Mouse (Mus musculus): Measurements from ENCODE around the gene Nr5a1. TPM values are rescaled to one million over a fixed set of nuclear protein-coding genes. Genes with fewer than 3 reads are reported as not detected.

Nr5a1 gene
- polyA plus RNA-seq, 1 experiment: 15.1 TPM

DNA sequence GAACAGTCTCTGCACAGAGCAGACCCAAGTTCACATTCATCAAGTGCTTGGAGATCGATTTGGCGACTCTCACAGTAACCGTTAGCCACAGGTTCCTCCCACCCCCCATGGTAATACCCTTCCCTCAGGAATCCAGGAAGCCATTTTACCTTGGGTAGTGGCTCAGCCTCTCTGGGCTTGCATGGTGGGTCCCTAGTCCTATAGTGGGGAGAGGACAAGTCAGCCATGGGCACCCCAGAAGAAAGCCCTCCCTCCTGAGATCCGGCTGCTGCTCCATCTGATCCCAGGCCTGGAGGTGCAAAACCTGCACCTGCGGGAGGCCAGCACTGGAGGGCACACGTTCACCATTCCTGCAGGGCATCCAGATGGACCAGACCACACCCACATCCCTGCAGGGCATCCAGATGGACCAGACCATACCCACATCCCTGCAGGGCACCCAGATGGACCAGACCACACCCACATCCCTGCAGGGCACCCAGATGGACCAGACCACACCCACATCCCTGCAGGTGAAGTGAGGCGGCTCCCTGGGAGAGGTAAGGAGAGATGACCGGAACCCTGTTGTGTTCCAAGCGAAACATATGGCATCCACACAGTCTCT lies 38.9 kb downstream of the Nr5a1 start:
- no peak overlapping the region for H3K27ac ChIP-seq (ENCODE audit: insufficient read depth, low read length)
- H3K36me3 ChIP-seq (ENCODE audit: control insufficient read depth, insufficient read depth, low read length): no peaks in the 10 kb centered on the region
- no peak for DNase-seq (ENCODE audit: low read depth in 1 of 2, low spot score in 2 of 2)
- 78% methylated on average over 9 of the region's 9 CpGs for WGBS
- no peaks in the 10 kb centered on the region for H3K27me3 ChIP-seq (ENCODE audit: control insufficient read depth, insufficient read depth, low read length)
- H3K4me3 ChIP-seq (ENCODE audit: extremely low read depth, insufficient read depth, insufficient read length): no peak overlapping the region
- no peaks in the 10 kb centered on the region for H3K4me1 ChIP-seq (ENCODE audit: control insufficient read depth, insufficient read depth, insufficient read length)
- TF ChIP-seq CTCF (IDR thresholded peaks at IDR 0.05; ENCODE audit: extremely low read depth, insufficient read depth, insufficient read length, insufficient replicate concordance) (no peak), POLR2A (IDR thresholded peaks at IDR 0.05; ENCODE audit: low read depth, low read length) (no peak)

DNA sequence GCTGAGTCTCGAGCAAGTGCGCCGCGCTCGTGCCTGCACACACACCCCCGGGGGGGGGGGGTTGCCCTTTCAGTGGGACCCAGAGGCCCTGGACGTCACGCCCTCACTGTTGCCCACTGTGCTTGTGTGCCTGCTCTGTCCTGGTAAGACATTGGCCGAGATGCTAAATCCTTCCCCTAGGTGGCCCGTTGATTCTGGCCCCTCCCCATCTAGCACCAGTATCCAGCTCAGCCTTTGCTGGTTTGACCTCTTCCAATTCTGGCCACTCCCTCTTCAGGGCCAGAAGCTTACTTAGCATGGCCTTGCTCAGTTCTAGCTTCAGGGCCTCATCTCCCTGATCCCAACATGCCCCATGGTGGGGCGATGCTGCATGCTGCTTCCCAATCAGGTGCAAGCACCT lies 41.8 kb downstream of the Nr5a1 start:
- no peaks in the 10 kb centered on the region for H3K27me3 ChIP-seq (ENCODE audit: control insufficient read depth, insufficient read depth, low read length)
- H3K27ac ChIP-seq (ENCODE audit: insufficient read depth, low read length): no peak overlapping the region
- TF ChIP-seq CTCF (IDR thresholded peaks at IDR 0.05; ENCODE audit: extremely low read depth, insufficient read depth, insufficient read length, insufficient replicate concordance) (no peak), POLR2A (IDR thresholded peaks at IDR 0.05; ENCODE audit: low read depth, low read length) (no peak)
- H3K4me1 ChIP-seq (ENCODE audit: control insufficient read depth, insufficient read depth, insufficient read length): no peaks in the 10 kb centered on the region
- no peak for DNase-seq (ENCODE audit: low read depth in 1 of 2, low spot score in 2 of 2)
- H3K4me3 ChIP-seq (ENCODE audit: extremely low read depth, insufficient read depth, insufficient read length): no peak overlapping the region
- no peaks in the 10 kb centered on the region for H3K36me3 ChIP-seq (ENCODE audit: control insufficient read depth, insufficient read depth, low read length)
- WGBS: 72% methylated on average over 11 of the region's 11 CpGs

DNA sequence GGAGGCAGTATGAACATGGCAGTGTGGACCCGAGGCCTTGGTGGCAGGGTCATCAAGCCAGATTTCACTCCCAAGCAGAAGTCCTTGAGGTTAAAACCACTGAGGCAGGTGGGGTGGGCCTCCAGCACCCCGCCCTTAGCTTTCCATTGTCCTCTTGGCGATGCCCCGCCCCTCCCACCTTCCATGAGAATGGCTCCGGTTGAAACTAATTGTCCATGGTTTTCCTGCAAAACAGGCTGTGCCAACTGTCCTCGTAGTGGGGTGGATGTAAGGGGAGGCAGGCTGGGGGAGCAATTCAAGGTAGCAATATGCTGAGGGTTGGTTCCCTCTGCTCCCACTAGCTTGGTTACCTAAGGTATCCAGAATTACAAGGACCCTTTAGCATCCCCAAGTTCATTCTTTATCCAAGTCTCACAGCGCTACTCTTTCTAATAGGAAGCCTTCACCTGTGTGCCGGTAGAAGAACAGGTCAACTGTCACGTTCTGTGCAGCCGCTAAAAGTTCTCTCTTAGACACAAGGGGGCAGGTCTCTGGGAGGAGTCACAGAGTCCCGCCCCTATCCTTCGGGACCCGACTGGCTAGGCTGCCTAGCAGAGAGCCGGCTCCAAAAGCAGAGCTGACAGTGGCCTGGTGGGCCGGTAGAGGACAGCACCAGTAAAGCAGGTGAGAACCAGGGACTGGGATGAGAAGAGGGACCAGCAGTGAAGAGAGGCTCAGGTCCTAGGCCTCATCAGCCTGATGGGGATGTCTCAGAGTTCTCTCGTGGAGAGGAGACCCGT lies 45.4 kb downstream of the Nr5a1 start:
- Histone ChIP-seq H3K4me1 (ENCODE audit: control insufficient read depth, insufficient read depth, insufficient read length) (no peaks in the 10 kb centered on the region), H3K27ac (ENCODE audit: insufficient read depth, low read length) (no peak overlapping the region), H3K4me3 (ENCODE audit: extremely low read depth, insufficient read depth, insufficient read length) (no peak overlapping the region), H3K36me3 (ENCODE audit: control insufficient read depth, insufficient read depth, low read length) (no peaks in the 10 kb centered on the region), H3K27me3 (ENCODE audit: control insufficient read depth, insufficient read depth, low read length) (no peaks in the 10 kb centered on the region)
- TF ChIP-seq CTCF (IDR thresholded peaks at IDR 0.05; ENCODE audit: extremely low read depth, insufficient read depth, insufficient read length, insufficient replicate concordance): no peak
- no peak for TF ChIP-seq POLR2A (IDR thresholded peaks at IDR 0.05; ENCODE audit: low read depth, low read length)
- 25% methylated on average over 17 of the region's 17 CpGs for WGBS
- DNase-seq (ENCODE audit: low read depth in 1 of 2, low spot score in 2 of 2): no peak

DNA sequence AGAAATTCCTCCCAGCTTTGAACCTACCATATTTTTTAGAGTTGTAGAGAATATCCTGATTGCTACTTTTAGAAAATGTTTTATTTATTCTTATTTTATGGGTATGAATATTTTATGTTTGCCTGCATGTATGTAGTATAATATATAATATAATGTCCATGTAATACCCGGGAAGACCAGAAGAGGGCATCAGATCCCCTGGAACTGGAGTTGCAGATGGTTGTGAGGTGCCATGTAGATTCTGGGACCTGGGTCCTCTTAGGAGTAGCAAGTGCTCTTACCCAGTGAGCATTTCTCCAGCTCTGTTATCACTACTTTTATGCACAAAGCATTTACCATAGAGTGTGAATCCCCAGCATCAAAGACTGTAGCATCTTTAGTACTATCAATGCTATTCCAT lies 52.9 kb downstream of the Nr5a1 start:
- no peak overlapping the region for H3K27ac ChIP-seq (ENCODE audit: insufficient read depth, low read length)
- no peaks in the 10 kb centered on the region for H3K36me3 ChIP-seq (ENCODE audit: control insufficient read depth, insufficient read depth, low read length)
- H3K27me3 ChIP-seq (ENCODE audit: control insufficient read depth, insufficient read depth, low read length): peaks cover 3% of the 10 kb centered on the region; the same call in 1 of the 2 replicates
- H3K4me1 ChIP-seq (ENCODE audit: control insufficient read depth, insufficient read depth, insufficient read length): peaks cover 3% of the 10 kb centered on the region
- no peak for DNase-seq (ENCODE audit: low read depth in 1 of 2, low spot score in 2 of 2)
- no peak overlapping the region for H3K4me3 ChIP-seq (ENCODE audit: extremely low read depth, insufficient read depth, insufficient read length)
- TF ChIP-seq CTCF (IDR thresholded peaks at IDR 0.05; ENCODE audit: extremely low read depth, insufficient read depth, insufficient read length, insufficient replicate concordance) (no peak), POLR2A (IDR thresholded peaks at IDR 0.05; ENCODE audit: low read depth, low read length) (no peak)
- 3% methylated on average over 1 of the region's 1 CpGs for WGBS

DNA sequence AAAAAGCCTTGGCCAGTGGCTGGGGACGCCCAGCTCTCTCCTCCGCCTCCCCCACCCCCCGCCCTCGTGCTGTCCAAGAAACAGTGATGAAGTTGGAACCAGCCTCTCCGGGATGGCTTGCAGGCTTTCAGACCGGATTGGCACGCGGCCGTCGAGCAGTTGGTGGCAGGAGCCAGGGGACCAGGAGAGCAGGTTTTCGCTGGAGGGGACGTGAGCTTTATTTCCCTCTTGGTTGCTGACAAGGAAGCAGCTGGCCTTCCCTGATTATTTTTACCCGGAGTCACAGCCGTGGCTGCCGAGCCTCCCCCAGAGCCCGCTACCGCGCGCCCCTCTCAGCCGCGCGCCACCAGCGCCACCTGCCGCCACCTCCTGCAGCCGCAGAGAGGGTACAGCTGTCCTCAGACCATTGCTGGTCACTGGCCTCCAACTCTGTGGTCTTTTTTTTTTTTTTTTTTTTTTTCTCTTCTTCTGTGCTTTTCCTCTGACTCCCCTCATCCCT lies 56.0 kb downstream of the Nr5a1 start:
- H3K27me3 ChIP-seq (ENCODE audit: control insufficient read depth, insufficient read depth, low read length): peaks cover 3% of the 10 kb centered on the region
- H3K4me3 ChIP-seq (ENCODE audit: extremely low read depth, insufficient read depth, insufficient read length): peak overlapping the region; percentile 35; the same call in 1 of the 2 replicates
- no peak for TF ChIP-seq POLR2A (IDR thresholded peaks at IDR 0.05; ENCODE audit: low read depth, low read length)
- peak; percentile 71 for TF ChIP-seq CTCF (IDR thresholded peaks at IDR 0.05; ENCODE audit: extremely low read depth, insufficient read depth, insufficient read length, insufficient replicate concordance)
- H3K27ac ChIP-seq (ENCODE audit: insufficient read depth, low read length): no peak overlapping the region
- no peaks in the 10 kb centered on the region for H3K36me3 ChIP-seq (ENCODE audit: control insufficient read depth, insufficient read depth, low read length)
- under 1% methylated on average over 25 of the region's 25 CpGs for WGBS
- H3K4me1 ChIP-seq (ENCODE audit: control insufficient read depth, insufficient read depth, insufficient read length): peaks cover 3% of the 10 kb centered on the region
- DNase-seq (ENCODE audit: low read depth in 1 of 2, low spot score in 2 of 2): peak in 1 of 2 experiments; percentile 49

DNA sequence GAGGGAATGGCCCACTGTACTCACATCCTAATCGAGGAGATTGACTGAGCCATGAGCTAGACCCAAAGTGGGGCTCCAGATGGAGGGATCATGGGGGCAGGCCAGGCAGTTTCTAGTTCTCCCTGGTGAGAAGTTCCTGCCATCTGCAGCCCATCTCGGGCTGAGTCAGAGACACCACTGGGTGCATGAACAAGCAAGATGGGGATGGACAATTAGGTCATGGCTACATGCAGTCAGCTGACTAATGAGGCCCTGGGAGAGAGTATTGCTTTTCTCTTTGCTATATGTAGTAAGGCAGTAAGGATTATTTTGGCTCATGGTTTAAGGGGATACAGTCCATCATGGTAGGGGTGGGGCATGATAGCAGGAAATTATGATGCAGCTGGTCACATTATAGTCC lies 60.6 kb downstream of the Nr5a1 start:
- Histone ChIP-seq H3K36me3 (ENCODE audit: control insufficient read depth, insufficient read depth, low read length) (no peaks in the 10 kb centered on the region), H3K27me3 (ENCODE audit: control insufficient read depth, insufficient read depth, low read length) (peaks cover 3% of the 10 kb centered on the region), H3K4me1 (ENCODE audit: control insufficient read depth, insufficient read depth, insufficient read length) (peaks cover 3% of the 10 kb centered on the region), H3K4me3 (ENCODE audit: extremely low read depth, insufficient read depth, insufficient read length) (no peak overlapping the region), H3K27ac (ENCODE audit: insufficient read depth, low read length) (no peak overlapping the region)
- 77% methylated on average over 2 of the region's 2 CpGs for WGBS
- TF ChIP-seq POLR2A (IDR thresholded peaks at IDR 0.05; ENCODE audit: low read depth, low read length) (no peak), CTCF (IDR thresholded peaks at IDR 0.05; ENCODE audit: extremely low read depth, insufficient read depth, insufficient read length, insufficient replicate concordance) (no peak)
- DNase-seq (ENCODE audit: low read depth in 1 of 2, low spot score in 2 of 2): no peak

DNA sequence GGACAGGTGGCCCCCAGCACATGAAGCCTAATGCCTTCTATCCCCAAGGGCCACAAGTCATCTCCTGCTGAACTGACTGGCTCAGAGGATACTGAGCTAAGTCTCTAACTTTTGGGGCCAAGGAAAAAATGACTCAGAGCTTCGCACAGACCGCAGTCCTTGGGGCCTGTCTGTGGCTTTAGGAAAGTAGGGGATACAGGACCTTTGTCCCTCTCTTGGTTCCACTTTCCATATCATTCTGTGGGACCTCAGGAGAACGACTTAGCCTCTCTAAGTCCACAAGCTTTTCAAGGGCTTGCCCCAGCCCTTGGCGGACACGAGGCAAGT lies 61.1 kb downstream of the Nr5a1 start:
- peaks cover 3% of the 10 kb centered on the region; the same call in 1 of the 2 replicates for H3K27me3 ChIP-seq (ENCODE audit: control insufficient read depth, insufficient read depth, low read length)
- no peak for DNase-seq (ENCODE audit: low read depth in 1 of 2, low spot score in 2 of 2)
- WGBS: 91% methylated on average over 5 of the region's 5 CpGs

More for the DNA sequence above, 61.1 kb downstream of the Nr5a1 start:
- Histone ChIP-seq H3K4me3 (ENCODE audit: extremely low read depth, insufficient read depth, insufficient read length) (no peak overlapping the region), H3K36me3 (ENCODE audit: control insufficient read depth, insufficient read depth, low read length) (no peaks in the 10 kb centered on the region), H3K27ac (ENCODE audit: insufficient read depth, low read length) (no peak overlapping the region), H3K4me1 (ENCODE audit: control insufficient read depth, insufficient read depth, insufficient read length) (no peaks in the 10 kb centered on the region)
- no peak for TF ChIP-seq CTCF (IDR thresholded peaks at IDR 0.05; ENCODE audit: extremely low read depth, insufficient read depth, insufficient read length, insufficient replicate concordance)
- TF ChIP-seq POLR2A (IDR thresholded peaks at IDR 0.05; ENCODE audit: low read depth, low read length): no peak
